Mouse (Mus musculus) heart, adult 2 months (tissue): ENCODE results near the gene Olfr969.

Source experiments
- CTCF ChIP-seq: fragments of 200-600 bp; IDR thresholded peaks from 2 replicates; pipeline ENCODE4 v1.8.1; 2022; ENCODE audit warnings: antibody characterized with exemption, mild to moderate bottlenecking, moderate library complexity
- POLR2A ChIP-seq: fragments of 200-500 bp; IDR thresholded peaks from 2 replicates; pipeline ENCODE4 v1.6.1; 2011; ENCODE audit warnings: mild to moderate bottlenecking, low read depth, low read length, control low read depth; ENCODE audit not compliant: insufficient read depth

DNA sequence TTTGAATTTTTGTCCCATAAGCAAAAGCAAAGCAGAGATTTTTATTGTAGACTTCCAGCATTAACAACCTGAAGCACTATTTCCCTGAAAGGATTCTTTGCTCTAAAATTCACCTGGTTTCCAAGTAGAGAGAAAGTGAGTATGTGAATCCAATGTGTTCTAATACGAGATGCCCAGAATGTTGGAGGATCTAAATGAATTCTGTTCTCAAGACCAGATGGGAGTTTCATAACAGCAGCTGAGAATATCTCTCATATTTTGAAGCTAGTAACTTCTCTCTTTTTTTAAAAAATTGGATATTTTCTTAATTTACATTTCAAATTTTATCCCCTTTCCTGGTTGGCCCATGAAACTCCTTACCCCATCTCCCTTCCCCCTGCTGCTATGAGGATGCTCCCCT is 44.3 kb upstream of the Olfr969 start:
- TF ChIP-seq POLR2A: no peak
- no peak for TF ChIP-seq CTCF
